Mouse (Mus musculus): ENCODE data around the gene Tshz2.

The Tshz2 gene

DNA sequence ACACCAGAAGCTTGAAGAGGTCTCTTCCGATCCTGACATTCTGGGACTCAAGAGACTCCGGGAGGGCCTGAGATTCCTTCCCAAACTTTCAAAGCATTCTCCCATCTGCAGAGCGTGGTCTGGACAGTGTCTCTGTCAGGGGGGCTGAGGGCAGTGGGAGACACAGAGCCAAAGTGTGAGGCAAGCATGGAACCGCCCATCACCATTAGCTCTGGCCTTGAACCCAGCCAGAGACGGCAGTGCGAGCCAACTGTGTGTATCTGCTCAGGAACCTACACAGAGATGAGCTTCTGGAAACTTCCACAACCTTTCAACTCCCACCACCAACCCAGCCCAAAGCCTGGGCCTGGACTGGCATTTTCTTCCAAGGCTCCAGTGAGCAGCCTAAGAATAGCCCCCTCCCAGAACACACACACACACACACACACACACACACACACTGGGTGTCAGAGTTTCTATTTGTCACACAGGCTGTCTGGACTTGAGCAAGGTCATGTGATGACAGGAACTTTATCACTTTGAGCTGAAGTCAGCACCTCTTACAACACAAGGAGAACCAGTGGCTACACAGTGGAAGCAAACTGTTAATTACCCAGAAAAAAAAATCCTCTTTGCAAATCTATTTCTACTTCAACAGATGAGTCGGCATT, 67.2 kb downstream of the Tshz2 start:
- DNase-seq (ENCODE audit: extremely low spot score) = no peak

DNA sequence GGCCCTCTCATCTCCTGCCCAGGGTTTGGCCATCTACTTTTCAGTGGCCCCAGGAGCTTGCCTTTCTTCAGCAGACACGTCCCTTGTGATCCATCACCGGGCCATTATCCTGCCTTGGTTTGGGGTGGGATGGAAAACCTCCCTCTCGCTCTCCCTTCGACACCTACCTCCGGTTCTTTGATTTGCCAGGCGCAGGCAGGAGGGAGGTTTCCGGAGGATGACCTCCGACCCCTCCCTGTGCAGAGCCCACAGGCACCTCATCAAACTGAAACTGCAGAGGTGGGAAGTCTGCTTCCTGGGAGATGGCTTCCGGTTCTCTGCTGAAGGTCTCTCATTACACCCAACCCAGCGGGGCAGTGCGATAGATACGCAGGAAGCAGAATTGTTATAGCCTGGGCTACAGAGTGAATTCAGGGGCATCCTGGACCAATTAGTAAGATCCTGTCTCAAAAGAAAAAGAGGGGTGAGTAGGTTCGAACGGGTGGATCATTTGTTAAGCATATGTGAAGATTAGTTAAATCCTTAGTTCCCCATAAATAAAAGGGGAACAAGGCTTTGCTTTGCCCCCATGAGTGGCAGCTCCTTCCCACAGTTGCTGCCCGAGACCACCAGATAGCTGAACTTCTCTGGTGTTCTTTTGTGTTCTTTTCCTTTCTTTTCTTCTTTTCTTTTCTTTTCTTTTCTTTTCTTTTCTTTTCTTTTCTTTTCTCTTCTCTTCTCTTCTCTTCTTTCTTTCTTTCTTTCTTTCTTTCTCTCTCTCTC, 70.1 kb downstream of the Tshz2 start:
- peak; percentile 36 for DNase-seq (ENCODE audit: extremely low spot score)

DNA sequence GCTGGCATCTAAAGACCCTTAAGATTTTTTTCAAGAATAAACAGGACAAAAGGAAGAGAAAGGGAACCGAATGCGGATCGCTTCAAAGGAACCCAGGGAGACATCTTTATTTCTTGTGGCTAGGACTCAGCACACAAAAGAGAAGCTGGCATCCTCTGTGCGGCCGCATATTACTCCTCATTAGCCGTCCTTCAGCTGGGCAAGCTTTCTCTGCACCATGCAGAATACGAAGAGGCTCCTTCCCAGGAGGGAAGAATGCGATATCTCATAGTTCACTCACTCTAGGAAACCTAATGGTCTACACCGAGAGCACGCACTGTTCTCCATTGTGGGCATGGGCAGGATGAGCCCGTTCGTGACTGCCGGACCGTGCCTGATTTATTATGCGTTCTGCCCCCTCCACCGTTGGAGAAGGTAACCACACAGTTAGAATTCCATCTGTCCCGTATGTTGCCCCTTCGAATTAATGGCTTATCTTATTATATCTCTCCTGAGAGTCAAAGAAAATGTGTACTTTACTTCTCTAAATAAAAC, 89.0 kb downstream of the Tshz2 start:
- no peak for DNase-seq (ENCODE audit: extremely low spot score)

DNA sequence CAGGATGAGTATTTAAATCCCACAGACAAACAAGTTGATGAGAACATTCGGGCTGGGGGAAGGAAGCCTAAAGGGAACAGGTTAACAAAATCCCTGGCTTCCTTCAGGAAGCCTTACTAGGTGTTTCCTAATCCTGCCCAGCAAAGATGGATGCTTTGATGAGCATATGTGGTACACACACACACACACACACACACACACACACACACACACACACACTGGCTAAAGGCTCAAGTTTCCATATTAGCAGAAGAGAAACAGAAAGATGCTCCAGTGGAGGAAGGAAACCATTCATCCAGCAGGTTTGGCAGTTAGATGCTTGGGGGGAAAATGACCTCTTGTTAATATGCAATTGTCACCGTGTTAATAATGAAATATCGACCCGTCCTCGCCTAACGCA, 89.5 kb downstream of the Tshz2 start:
- DNase-seq (ENCODE audit: extremely low spot score) = no peak

DNA sequence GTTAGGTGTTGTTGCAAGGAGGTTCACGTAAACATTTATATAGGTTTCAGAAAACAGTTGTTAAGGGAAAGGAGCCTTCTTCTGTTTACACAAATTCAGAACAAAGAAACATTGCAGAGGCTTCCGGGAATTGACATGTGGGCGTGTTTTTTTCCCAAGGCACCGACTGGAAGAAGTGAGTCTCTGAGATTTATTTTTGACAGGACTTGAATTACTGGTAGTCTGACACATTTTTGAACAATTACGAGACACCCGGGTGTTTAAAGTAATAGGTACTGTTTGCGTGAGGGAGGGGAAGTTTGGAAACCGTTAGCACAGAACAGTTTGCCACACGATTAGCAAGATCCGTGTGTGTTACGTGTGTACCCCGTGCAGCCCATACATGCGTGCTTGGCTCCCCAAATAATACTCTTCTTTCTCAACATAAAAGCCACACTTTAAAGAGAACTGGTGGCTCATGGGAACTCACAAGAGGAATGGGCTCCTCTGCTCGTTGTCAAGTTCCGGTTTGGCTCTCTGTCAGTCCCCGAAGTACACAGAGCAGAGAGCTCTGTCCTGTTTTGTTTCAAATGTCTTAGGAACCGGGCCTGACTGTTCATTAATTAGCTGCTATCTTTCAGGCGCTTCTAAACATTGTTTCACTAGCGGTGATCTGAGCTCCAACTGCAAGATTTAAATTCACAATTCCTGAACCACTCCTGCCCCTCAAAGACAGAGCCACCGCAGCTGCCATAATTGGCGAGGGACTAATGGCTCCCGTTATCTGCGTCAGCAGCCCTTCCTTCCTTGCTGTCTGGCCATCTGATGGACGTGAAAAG, 91.0 kb downstream of the Tshz2 start:
- DNase-seq (ENCODE audit: extremely low spot score) = no peak

DNA sequence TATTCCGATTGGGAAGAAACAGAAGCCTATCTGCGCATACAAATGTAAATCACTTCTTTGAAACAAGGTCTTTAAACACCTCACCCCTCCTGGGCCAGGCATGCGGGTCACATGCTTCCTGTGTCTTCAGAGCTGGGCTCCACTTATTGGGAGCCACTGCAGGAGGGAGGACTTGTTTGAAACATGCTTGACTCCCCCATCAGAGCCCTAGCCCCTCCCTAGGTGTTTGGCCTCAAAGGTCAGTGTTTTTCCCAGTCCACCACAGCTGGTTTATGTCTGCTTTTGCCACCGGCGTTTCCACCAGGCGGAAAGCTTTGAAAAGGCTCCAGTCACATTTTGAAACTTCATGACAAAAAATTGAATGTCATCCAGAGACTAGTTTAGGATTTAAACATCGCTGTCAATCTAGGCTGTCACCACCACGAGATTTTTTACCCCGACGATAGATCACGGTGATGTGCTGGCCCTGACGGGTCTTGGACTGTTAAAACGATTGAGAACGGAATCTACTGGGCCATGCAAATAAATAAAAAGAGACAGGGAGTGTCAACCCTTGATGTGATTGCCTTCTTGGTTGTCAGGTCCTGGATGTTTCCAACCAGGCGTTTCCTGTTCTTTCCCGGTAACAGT, 96.0 kb downstream of the Tshz2 start:
- DNase-seq (ENCODE audit: extremely low spot score) = peak; percentile 34

DNA sequence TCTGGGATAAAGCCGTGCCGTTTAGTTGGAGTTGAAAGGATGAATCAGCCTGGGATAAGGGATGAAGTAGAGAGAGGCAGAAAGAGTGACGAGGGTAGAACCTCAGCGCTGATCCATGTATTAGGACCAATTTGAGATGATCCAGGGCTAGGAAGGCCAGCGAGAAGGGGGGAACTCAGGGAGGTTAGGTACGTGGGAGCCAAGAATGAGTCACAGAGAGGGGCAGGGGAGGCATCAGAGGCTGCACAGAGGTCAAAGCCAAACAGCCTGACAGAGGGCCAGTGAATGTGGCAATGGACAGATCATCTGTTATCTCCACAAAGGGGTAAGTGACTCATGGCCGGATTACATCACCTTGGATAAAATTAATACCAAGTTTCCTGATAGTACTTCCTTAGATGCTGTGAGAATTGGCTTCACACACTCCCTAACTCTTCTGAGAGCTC, 97.8 kb downstream of the Tshz2 start:
- DNase-seq (ENCODE audit: extremely low spot score) = no peak

DNA sequence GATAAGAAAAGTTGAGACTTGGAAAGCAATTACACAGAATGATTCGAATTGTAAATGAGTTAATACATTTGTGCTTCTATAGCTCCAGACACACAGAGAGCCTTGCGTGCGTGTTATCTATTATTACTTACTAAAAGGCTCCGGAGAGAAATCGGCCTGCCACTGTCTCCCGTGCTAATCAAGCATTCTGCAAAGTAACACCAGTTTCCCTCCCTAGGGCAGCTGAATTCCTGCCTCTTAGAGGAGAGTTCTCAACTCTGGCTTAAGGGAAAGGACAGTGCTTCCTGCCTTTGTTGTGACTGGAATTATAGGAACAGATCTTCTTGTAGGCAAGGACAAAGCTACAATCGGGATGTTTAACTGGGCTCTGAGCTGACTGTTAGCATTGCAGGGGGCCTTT, 101.2 kb downstream of the Tshz2 start:
- no peak for DNase-seq (ENCODE audit: extremely low spot score)

DNA sequence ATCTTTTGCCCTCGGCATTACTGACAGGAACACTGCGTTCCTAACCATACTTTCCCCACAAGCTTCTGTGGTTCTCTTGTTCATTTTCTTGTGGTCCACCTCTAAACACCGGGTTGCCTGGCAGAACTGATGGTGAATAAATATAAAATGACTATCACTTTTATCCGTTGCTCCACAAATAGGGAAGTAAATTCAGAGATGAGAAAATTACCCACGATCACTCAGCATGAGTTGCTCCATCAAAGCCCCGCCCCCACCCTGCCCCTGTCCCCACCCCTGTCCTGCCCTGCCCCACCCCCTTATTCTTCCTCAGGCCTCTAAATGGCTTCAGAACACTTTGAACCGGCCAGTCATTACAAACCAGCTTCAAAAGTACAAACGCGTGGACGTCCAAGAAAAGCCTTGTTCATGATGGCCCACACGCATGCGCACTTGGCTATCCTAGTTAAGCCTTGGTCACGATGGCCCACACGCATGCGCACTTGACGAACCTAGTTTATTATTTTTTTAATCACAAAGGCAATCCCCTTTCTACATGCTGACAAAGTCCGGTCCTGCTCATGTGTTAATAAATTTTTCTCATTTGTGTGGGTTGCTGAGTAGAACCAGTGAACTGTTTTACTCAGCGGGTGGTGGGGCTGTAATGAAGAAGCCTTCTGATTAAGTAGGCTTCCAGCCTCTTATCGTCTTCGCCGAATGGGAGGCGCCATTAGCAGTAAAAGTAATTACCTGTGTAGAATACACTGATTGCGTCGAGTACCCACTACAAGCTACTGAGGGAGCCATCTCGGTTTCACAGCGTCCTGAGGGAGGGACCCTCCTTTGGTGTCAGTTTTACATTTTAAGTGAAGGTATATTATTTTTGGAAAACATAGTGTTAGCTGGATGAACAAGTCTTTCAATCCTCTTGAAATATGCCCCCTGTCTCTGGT, 102.9 kb downstream of the Tshz2 start:
- DNase-seq (ENCODE audit: extremely low spot score) = no peak

DNA sequence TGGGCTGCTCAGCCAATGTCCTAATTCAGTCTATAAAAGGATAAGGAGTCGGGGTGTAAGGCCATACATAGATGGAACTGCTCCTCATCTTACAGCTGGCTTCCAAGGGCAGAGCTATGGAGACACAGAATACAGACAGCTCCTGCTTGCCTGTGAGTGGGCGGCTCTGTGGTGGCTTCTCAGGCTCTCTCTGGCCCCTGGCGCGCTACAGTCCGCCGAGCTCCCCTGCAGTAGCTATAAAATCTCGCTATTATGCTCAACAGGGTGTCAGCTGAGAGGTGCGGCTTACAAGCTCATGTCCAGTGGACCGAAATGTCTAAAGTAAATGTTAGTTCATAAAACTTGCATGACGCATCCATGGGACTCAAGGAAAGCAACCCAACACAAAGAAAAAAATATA, 108.2 kb downstream of the Tshz2 start:
- no peak for DNase-seq (ENCODE audit: extremely low spot score)

DNA sequence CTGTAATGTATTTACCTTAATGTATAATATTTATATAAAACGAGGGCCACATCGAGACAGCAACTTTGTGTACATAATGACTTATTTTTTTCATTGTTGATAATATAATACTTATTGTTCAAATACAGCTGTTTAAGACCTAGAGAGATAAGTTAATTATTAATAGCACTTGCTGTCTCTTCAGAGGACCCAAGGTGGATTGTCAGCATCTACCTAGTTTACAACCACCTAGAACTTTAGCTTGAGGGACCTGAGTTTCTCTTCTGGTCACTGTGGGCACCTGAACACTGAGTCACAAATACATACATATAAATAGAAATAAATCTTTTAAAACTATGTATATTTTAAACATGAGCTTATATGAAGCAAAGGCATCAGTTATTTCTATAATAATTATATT, 110.0 kb downstream of the Tshz2 start:
- DNase-seq (ENCODE audit: extremely low spot score) = no peak

DNA sequence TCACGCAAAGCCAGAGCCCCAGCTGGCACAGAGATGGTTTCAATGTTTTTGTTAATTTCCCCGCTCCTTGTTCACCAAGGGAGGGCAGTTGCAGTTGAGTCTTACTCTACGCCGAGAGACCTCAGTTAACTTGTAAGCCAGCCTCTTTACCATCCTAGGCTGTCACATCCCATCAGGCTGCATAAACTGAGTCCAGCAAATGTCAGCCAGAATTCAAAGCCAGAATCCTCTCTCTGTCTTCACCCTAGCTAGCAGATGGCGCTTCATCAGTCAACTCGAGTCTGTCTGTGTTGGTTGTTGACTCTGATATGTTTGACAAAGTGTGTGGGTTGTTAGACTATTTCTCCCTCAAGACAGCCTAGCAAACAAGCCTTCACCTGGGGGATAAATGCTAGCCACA, 110.5 kb downstream of the Tshz2 start:
- DNase-seq (ENCODE audit: extremely low spot score) = no peak

DNA sequence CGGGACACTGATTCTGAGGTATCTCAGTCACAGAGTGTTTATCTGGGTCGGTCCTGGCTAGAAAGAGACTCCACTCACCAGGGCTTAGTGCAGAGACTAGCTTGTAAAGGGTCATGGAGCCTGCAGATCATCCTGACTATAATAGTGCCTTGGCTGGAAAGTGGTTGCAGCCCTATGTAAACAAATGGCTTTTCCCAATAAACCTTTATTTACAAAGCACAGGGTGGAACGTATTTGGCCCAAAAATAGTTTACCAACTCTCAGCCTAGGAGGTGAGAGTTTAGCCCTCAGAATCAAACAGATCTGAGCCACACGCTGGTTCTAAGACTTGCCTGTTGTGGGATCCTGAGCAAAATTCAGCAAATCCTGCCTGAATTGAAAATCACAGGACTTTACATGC, 111.1 kb downstream of the Tshz2 start:
- no peak for DNase-seq (ENCODE audit: extremely low spot score)

DNA sequence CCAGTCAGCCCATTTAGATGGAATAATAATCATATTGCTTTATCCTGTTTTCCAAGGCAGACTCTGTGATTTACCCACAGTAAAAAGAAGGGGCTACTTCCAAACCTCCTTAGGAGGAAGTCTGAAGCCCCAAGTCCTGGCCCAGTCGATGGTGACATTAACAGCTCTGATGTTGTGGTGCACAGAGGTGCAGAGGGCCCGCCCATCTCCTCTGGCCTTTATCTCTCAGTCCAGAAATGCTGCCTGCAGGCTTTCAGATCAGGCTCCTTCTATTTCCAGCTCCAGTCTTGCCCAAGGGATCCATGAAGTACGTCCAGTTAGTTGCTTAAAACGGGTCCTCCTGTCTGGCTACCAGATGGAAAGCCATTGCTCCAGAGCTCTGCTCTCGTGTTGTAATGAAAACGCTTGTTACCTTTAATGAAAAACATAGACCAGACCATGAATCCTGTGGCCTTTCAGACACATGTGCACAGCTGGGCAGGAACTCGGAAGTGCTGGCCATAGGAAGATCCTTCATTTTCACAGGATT, 114.4 kb downstream of the Tshz2 start:
- no peak for DNase-seq (ENCODE audit: extremely low spot score)

DNA sequence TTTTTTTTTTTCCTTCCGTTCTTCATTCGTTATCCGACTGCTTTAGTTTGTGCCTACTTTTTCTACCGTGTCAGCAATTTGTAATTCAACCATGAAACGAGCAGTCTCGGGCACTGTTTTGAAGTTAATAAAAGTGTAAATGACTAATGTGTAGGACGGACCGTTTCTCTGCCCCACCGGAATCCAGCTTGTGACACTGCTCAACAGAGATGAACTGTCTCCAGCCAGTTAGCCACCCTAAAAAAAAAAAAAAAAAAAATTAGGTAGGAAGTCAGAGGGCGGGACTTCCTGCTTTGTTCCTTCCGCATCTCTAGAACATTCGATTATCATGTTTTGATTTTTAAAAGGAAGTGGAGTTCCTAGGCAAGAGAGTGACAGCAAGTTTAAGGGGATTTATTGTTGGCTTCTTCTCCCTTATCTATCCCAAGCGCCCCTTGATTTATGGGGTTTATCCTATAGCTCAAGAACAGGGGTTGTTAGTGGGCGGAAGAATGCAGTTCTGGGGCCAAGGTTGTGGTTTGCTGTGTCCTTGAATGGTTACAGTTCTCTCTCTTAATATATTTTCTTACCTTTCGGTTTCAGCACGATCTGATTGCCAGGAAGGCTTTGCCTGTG, 116.6 kb downstream of the Tshz2 start:
- DNase-seq (ENCODE audit: extremely low spot score) = no peak

DNA sequence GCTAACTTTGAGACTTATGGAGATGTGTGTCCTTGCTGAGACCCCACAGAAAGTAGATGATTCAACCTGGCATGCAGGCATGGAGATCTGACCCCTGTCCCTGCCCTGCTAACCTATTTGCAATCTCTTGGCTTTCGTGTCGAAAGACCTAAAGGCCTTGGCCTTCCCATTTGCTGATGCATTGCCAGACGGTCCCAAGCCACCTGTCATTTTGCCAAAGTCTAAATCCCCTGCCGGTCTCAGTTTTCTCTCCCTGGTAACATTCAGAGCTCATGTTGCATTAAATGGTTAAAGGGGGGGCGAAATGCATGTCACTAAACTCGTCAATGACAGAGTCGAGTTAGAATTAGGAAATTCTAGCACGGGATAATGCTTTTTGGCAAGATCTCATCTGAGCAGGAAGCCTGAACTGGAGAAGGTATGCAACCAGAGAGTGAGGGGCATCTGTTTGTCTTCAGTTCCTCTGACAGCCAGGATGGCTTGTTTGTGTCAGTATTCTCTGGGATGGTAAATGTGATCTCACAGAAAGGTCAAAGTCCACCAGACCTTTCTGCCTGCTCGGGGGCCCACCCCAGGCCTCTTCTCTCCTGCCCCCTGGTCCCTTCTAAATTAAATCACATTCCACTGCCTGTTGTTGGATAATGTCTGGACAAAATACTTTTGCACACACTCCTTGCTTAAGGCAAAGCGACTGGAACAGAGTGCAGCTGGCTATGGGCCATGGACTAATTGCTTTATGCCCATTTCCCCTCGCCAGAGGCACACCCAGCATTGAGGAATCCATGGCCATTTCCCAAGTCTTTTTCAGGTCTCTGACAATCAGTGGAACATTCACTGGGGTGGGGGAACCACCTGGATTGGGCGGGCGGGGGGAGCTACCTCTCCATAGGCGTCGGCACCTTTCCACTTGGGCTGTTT, 118.0 kb downstream of the Tshz2 start:
- DNase-seq (ENCODE audit: extremely low spot score) = peak; percentile 62

DNA sequence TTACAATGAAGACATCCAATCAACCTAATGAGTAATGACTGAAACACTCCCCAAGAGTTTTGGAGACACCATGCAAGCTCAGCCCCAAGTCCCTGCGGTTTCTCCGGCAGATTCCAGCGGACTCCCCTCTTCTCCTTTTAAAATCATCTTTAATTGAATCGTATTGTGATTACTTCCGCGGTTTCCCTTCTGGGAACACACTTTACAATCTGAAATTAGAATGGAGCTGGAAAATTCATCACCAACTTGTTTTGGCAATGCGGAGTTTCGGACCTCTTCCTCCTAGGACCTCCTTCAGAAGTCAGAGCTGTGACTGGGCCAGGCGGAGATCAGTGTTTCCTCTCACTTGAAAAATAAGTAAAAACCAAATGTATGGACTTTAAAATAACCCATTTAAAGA, 119.3 kb downstream of the Tshz2 start:
- DNase-seq (ENCODE audit: extremely low spot score) = no peak

DNA sequence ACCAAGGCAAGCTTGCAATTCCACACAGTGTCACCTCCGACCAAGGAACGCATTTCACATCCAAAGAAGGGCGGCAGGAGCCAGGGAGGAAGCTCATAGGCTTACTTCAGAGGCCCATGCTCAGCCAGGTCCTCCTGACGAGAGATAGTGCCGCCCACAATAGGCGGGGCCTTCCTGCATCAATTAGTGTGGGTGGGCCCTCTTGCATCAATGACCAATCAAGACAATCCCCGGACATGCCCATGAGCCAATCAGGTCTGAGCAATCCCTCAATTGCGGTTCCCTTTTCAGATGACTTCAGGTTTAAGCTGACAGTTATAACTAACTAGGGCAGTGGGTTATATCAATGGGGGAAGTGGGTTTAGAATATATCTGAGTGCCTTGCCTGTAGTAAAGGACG, 120.6 kb downstream of the Tshz2 start:
- DNase-seq (ENCODE audit: extremely low spot score) = no peak

DNA sequence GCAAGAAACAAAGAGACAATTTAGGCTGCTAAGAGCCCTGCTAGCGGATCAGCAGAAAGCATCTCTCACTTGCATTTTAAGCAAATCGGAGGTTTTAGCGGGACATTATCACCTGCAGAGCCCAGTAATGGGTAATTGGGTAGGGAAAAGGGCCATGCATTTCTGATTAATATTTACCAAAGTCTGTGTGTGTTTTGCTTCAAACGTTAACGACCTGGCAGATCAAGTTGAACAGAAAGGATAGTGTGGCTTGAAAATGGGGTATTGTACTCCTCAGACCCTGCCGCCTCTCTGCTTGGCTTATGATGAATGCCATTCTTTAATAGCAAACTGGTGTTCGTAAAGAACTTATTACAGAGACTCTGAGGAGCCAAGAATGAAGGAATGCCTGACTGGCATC, 122.3 kb downstream of the Tshz2 start:
- DNase-seq (ENCODE audit: extremely low spot score) = no peak

Measured in embryo, embryonic 9.5 days (tissue).